Mouse (Mus musculus) CH12.LX (cell line): ENCODE results near the gene Dusp22.

Source experiments
- CHD2 ChIP-seq: IDR thresholded peaks from 2 replicates; pipeline ENCODE4 v1.6.1; 2011; ENCODE audit warnings: low read length, improper control_type of control experiment
- CTCF ChIP-seq, 2 experiments: IDR thresholded peaks in 1 of 2; conservative IDR thresholded peaks in 1 of 2; 2 replicates each; pipeline ENCODE4 v1.5.1; 2011 to 2012; ENCODE audit warnings: low read depth in 2 of 2, low read length in 2 of 2, improper control_type of control experiment in 1 of 2, inconsistent platforms in 1 of 2, mild to moderate bottlenecking in 1 of 2, moderate library complexity in 1 of 2
- E2F4 ChIP-seq: IDR thresholded peaks from 2 replicates; pipeline ENCODE4 v1.6.1; 2011; ENCODE audit warnings: low read depth, low read length, improper control_type of control experiment; ENCODE audit not compliant: insufficient replicate concordance
- ELF1 ChIP-seq: IDR thresholded peaks from 2 replicates; pipeline ENCODE4 v1.6.1; 2014; ENCODE audit warnings: low read depth, mild to moderate bottlenecking, inconsistent platforms, low read length, improper control_type of control experiment
- EP300 ChIP-seq: IDR thresholded peaks from 2 replicates; pipeline ENCODE4 v1.6.1; 2011; ENCODE audit warnings: low read length, improper control_type of control experiment
- MAFK ChIP-seq: IDR thresholded peaks from 2 replicates; pipeline ENCODE4 v1.6.1; 2011; ENCODE audit warnings: low read length, improper control_type of control experiment; ENCODE audit not compliant: insufficient replicate concordance
- MAX ChIP-seq: IDR thresholded peaks from 2 replicates; pipeline ENCODE4 v1.6.1; 2011; ENCODE audit warnings: low read length, improper control_type of control experiment
- POLR2A ChIP-seq: IDR thresholded peaks from 2 replicates; pipeline ENCODE4 v1.6.1; 2011; ENCODE audit warnings: low read depth, mild to moderate bottlenecking, improper control_type of control experiment, low read length
- POLR2AphosphoS2 ChIP-seq: IDR thresholded peaks from 2 replicates; pipeline ENCODE4 v1.6.1; 2011; ENCODE audit warnings: low read depth, low read length, improper control_type of control experiment
- TCF12 ChIP-seq: IDR thresholded peaks from 2 replicates; pipeline ENCODE4 v1.6.1; 2014; ENCODE audit warnings: low read depth, mild to moderate bottlenecking, inconsistent platforms, low read length, improper control_type of control experiment
- ZMIZ1 ChIP-seq: IDR thresholded peaks from 2 replicates; pipeline ENCODE4 v1.6.1; 2012; ENCODE audit warnings: low read depth, mild to moderate bottlenecking, inconsistent platforms, low read length, improper control_type of control experiment

DNA sequence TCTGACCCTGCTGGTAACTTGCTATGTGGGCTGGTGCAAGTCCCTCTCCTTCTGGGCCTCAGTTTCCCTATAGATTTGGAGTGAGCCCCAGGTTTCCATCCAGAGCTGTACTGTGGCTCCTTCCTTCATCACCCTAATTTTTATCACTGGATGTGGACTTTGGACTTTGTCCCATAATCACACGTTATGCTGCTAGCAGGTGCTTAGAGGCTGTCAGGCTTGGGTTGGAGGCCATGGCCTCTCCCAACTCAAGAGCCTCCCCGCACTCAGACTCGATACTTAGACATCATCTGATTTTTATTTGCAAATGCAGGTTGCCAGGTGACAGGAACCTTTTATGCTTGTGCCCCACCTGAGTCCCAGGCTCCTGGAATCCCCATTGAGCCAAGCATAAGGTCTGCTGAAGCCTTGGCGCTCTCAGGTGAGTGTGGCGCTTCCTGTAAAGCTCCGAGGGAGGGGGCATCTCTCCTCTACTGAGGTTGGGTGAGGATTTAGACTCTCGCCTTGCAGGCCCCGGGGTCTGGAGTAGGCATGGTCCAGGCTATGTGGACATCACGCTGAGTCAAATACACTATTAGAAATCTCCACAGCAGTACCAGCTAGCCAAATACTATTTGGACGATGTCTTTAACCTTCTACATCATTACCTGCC is 95.2 kb downstream of the Dusp22 start:
- TF ChIP-seq CTCF (conservative IDR thresholded peaks at IDR 0.05 in 1 of 2, IDR thresholded peaks at IDR 0.05 in 1 of 2; ENCODE audit: low read depth in 2 of 2, low read length in 2 of 2) (no peak), ELF1 (no peak), E2F4 (no peak), TCF12 (no peak), MAFK (no peak), EP300 (no peak), POLR2A (peak; percentile 63; the same call in 1 of the 2 replicates), ZMIZ1 (no peak; the same call in 1 of the 2 replicates), POLR2AphosphoS2 (no peak), MAX (no peak), CHD2 (no peak)
